Mouse (Mus musculus) megakaryocyte progenitor cell, adult 5-6 weeks (primary cell): ENCODE data around the gene Rpl13. TPM values are rescaled to one million over a fixed set of nuclear protein-coding genes. Genes with fewer than 3 reads are reported as not detected.

Source experiments
- ATAC-seq: replicated peaks from 2 replicates; pipeline ENCODE4 v1.8.0; 2016; ENCODE audit warnings: mild to moderate bottlenecking, moderate TSS enrichment, inconsistent platforms; ENCODE audit not compliant: poor library complexity
- total RNA-seq, 2 experiments: library from RNA; stranded (forward) in 1 of 2; stranded (reverse) in 1 of 2; fragments of 157-497, 149-512 nt in 1 of 2; fragments of 200-1000 nt in 1 of 2; gene quantifications; 2 replicates each; pipeline versions ENCODE4 v1.2.3 to v1.2.4; 2015 to 2017

The Rpl13 gene
- total RNA-seq, 2 experiments from 2014 or later = 1,251 to 3,507 TPM

- ATAC-seq = no peak
Measured at GRCm38 (mm10) chr8:123141741-123142462, 39.8 kb downstream of the Rpl13 start.

- no peak; the same call in 1 of the 2 replicates for ATAC-seq
Measured at GRCm38 (mm10) chr8:123145279-123145678, 43.1 kb downstream of the Rpl13 start.

DNA sequence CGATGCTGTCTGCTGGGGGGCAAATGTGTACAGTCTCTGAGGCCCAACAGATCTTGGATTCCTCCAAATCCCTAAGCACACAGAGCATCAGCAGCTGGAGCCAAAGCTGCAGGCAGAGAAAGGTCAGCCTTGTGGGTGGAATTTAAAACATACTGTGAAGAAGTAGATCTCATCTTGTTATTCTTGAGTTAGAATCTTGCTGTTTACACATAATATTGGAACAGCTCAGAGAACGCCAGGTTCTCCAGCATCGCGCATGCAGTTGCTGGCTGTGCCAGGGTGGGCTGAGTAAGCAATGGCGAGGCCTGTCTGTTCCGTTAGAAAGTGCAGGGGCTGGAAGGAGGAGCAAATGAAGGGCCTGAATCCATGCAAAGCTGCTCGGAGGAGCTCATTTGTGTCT is 44.2 kb downstream of the Rpl13 start:
- ATAC-seq = no peak

GRCm38 (mm10) chr8:123150737-123151171 is 48.6 kb downstream of the Rpl13 start:
- ATAC-seq = no peak

Other genes with a start within 250 kb of the Rpl13 start
- 76.4 and 79.6 TPM in 2 replicates for gene Ankrd11, start 60.1 kb upstream of the Rpl13 start, total RNA-seq (2015)
- gene Ankrd11, start 60.1 kb upstream of the Rpl13 start, total RNA-seq (2017) = 69.2 and 72.6 TPM in 2 replicates
- 33.1 and 49.6 TPM in 2 replicates for gene Spg7, start 39.4 kb upstream of the Rpl13 start, total RNA-seq (2015)
- 61.1 and 74.1 TPM in 2 replicates for gene Spg7, start 39.4 kb upstream of the Rpl13 start, total RNA-seq (2017)
- not detected in 2 replicates for gene Cpne7, start 15.0 kb downstream of the Rpl13 start, total RNA-seq (2015)
- gene Cpne7, start 15.0 kb downstream of the Rpl13 start, total RNA-seq (2017) = not detected in 2 replicates
- not detected in 2 replicates for gene Sult5a1, start 56.0 kb downstream of the Rpl13 start, total RNA-seq (2015)
- not detected in 2 replicates for gene Sult5a1, start 56.0 kb downstream of the Rpl13 start, total RNA-seq (2017)
- gene Dpep1, start 83.9 kb downstream of the Rpl13 start, total RNA-seq (2015) = not detected in 2 replicates
- gene Dpep1, start 83.9 kb downstream of the Rpl13 start, total RNA-seq (2017) = not detected in 2 replicates
- gene Chmp1a, start 110.4 kb downstream of the Rpl13 start, total RNA-seq (2015) = 11.6 and 18.4 TPM in 2 replicates
- 24.5 and 26.7 TPM in 2 replicates for gene Chmp1a, start 110.4 kb downstream of the Rpl13 start, total RNA-seq (2017)
- gene Spata33, start 110.5 kb downstream of the Rpl13 start, total RNA-seq (2015) = 0.37 and 0.51 TPM in 2 replicates
- gene Spata33, start 110.5 kb downstream of the Rpl13 start, total RNA-seq (2017) = 1.9 and 5.0 TPM in 2 replicates
- 16.1 and 17.1 TPM in 2 replicates for gene Cdk10, start 122.5 kb downstream of the Rpl13 start, total RNA-seq (2015)
- 34.9 and 38.6 TPM in 2 replicates for gene Cdk10, start 122.5 kb downstream of the Rpl13 start, total RNA-seq (2017)
- gene Spata2l, start 133.9 kb downstream of the Rpl13 start, total RNA-seq (2015) = 1.7 and 2.1 TPM in 2 replicates
- 1.2 and 1.7 TPM in 2 replicates for gene Spata2l, start 133.9 kb downstream of the Rpl13 start, total RNA-seq (2017)
- 6.8 and 8.8 TPM in 2 replicates for gene Zfp276, start 151.8 kb downstream of the Rpl13 start, total RNA-seq (2015)
- 5.8 and 13.2 TPM in 2 replicates for gene Zfp276, start 151.8 kb downstream of the Rpl13 start, total RNA-seq (2017)
- gene Vps9d1, start 152.0 kb downstream of the Rpl13 start, total RNA-seq (2015) = 7.6 and 10.2 TPM in 2 replicates
- gene Vps9d1, start 152.0 kb downstream of the Rpl13 start, total RNA-seq (2017) = 10.3 and 16.2 TPM in 2 replicates
- gene Fanca, start 216.2 kb downstream of the Rpl13 start, total RNA-seq (2015) = 38.1 and 41.3 TPM in 2 replicates
- gene Fanca, start 216.2 kb downstream of the Rpl13 start, total RNA-seq (2017) = 32.1 and 34.5 TPM in 2 replicates
- 0.07 TPM in 1 of 2 replicates, not detected in the other for gene Spire2, start 230.4 kb downstream of the Rpl13 start, total RNA-seq (2015)
- 1.3 TPM in 1 of 2 replicates, not detected in the other for gene Spire2, start 230.4 kb downstream of the Rpl13 start, total RNA-seq (2017)